Mouse (Mus musculus) frontal cortex, postnatal 10 days (tissue): ENCODE measurements around the gene Sphk1.

ENCODE experiments used
- DNase-seq, 2 experiments: peaks; one replicate each; pipeline ENCODE4 v3.0.0; 2022; ENCODE audit warnings: low spot score in 2 of 2, mixed read lengths in 1 of 2

The Sphk1 gene

GRCm38 (mm10) chr11:116538142-116538735 lies 7.5 kb downstream of the Sphk1 start:
- DNase-seq: no peak

GRCm38 (mm10) chr11:116541183-116541582 lies 10.5 kb downstream of the Sphk1 start:
- no peak for DNase-seq

DNA sequence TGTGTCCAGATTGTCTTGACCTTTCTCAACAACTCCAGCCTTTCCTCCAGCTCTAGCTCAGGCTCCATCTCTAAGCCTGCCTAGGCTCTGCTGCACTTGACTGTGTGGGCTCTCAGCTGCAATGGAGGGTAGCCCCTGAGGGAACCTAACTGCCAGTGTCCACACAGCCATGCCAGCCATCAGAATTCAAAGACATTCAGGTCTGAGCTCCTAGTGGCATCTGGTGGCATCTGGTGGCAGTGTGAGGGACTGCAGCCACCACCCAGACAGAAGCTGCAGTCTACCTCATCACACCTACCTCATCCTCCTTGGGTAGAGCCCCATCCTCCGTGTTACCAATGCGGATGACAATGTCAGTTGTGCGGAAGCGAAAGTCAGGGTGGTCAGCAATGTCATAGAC lies 12.4 kb downstream of the Sphk1 start:
- DNase-seq: no peak

DNA sequence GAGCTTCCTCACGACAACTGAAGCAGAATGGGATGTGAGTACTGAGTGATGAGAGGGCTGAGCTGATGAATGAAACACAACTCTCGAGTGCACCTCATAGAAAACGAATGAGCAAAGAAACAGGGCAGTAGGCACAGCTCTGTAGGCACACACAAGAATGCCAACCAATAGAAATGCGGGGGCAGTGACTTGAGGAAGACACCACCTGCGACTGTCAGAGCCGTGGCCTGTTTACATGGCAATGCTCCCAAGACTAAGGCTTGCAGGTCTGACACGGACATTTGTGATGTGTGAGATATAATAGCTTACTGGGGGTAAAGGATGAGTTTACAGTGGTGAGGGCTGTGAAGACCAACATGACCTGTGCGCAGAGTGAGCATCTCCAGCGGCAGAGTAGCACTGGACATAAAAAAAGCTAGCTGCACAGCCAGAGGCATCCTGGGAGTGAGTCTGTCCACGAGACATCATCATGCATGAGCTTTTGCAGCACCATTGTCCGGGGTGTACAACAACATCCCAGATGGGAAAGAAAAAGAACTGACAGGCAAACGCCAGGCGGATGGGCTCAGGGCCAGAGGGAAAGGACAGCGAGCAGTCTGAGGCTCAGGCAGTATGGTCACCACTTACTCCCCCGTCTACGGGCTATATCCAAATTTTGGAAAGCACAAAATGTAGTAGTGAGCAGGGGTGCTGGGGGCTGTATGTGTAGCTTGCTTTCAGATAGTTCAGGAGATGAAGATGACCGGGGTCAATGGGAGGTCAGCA lies 16.8 kb downstream of the Sphk1 start:
- no peak for DNase-seq

DNA sequence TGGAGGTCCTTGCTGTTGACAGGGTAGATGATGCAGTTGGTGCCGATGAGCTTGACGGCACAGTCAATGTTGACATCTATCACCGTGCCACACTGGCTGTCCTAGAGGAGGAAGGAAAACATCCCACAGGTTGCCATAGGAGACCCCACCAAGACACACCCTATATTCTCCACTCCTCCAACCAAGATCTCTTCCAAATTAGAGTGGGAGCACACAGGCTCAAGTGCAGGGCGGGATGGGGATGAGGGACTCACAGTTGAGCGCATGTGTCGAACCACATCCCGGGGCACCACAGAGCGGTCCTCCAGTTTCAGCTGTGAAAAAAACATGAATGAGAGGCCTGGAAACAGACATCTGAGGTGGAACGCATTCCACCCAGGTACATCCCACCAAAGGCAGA lies 18.1 kb downstream of the Sphk1 start:
- no peak for DNase-seq

- no peak for DNase-seq
These were observed 18.7 kb downstream of the Sphk1 start for GRCm38 (mm10) chr11:116549273-116550038.

GRCm38 (mm10) chr11:116550748-116551147 lies 20.0 kb downstream of the Sphk1 start:
- DNase-seq: no peak

GRCm38 (mm10) chr11:116552194-116552593 lies 21.5 kb downstream of the Sphk1 start:
- no peak for DNase-seq

GRCm38 (mm10) chr11:116554171-116554878 lies 23.6 kb downstream of the Sphk1 start:
- DNase-seq: no peak

- no peak for DNase-seq
These were observed 24.8 kb downstream of the Sphk1 start for GRCm38 (mm10) chr11:116555572-116555971.

- no peak for DNase-seq
These were observed 25.6 kb downstream of the Sphk1 start for GRCm38 (mm10) chr11:116556308-116556707.

DNA sequence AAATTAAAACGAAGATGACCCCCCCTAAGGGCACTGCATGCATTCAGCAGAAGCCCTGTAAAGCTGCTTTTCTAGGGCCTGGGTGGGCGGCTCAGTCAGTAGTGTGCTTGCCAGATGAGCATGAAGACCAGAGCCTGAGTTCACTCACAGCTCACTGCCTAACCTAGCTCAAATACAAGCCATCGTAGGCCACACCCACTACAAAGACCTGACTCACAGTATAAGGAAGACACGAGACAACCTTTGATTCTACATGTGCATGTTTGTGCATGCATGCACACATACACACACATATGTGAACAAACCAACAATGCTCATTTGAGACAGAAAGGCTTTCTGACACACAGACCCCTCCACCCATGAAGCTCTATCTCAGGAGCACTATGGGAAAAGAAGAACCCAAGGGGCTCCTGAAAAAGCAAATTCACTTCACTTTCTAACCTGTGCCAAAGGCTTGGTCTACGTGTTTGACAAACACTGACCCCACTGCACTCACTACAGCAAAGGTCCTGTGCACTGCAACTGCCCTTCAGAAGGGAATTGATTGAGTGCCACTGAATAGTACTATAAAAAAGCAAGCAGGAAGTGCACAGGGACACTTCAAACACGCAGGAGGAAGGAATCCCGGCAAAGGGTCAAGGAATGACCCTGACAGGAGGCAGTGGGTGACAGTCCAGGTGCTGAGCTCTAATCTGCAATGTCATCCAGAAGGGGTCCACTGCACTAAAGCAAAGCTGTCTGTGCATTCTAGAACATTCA lies 34.7 kb downstream of the Sphk1 start:
- no peak for DNase-seq

GRCm38 (mm10) chr11:116567531-116567930 lies 36.8 kb downstream of the Sphk1 start:
- no peak for DNase-seq

DNA sequence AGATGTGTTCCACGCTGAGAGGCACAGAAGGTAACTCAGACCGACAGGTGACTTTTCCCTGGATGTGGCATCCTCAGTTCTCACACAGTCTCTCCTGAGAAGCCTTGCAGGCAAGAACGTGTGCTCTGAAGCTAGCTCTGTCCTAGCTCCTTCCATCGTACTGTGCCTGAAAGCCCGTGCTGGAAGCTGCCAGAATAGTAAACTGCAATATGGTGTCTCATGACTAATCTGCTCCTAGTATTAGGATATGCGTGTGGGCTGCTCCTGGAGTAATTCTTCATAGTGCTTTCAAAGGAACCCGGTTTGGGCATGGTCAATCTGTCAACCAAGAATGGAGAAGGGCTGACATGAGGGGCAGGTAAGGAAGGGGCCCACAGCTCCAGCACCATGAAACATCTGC lies 40.1 kb downstream of the Sphk1 start:
- no peak for DNase-seq

DNA sequence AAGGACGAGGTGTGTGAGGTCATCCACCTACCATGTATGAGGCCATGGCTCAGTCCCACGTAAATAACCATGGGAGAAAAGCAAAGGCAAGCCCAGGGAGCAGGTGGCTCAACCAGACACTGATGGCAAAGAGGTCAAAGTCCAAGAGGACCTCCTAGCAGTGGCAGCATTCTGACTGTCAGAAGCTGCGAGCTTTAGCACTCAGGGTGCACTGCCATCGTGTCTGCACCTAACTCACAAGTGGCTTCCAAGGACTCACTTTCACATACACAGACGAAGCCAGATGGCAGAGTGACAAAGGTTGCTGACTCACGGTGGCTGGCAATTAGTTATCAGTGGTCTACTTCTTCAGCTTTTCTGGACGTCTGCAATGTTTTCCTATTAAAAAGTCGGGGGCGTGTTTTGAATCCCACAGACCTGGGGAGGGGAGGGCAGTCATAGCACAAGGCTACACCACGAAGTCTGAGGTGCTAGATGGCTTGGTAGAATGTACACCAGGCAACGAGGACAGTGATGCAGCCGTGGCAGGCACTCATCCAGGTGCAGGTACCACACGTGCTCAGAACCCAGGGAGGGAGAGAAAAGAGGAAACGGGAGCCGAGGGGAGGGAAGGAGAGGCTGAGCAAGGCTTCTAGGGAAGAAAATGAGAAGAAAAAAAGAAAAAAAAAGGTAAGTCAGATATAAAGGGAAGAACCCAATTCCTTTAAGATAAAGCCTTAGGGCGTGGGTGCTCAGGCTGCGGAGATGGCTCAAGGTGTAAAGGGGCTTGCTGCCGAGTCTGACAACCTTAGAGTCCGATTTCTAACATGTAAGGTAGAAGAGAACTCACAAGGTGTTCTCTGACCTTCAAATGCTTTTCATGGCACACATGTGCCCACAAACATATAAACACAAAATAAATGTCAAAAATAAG lies 41.3 kb downstream of the Sphk1 start:
- DNase-seq: no peak

GRCm38 (mm10) chr11:116572756-116573543 lies 42.2 kb downstream of the Sphk1 start:
- DNase-seq: no peak

GRCm38 (mm10) chr11:116574486-116574885 lies 43.8 kb downstream of the Sphk1 start:
- DNase-seq: no peak

DNA sequence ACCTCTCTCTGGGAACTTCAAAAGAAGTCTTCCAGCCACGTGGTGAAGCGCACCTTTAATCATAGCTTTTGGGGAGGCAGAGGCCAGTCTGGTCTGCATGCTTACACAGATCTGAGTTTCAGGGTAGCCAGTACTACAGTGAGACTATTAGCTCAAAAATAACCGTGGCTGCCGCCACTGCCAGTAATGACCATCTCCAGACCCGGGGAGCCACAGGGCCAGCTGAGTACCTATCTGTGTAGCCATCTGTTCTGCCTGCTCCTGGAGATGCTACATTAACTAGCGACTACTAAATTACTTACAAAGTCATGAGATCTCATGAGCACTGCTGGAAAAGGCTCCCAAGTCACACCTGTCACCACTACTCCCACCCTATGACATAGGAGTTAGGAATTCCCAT lies 44.3 kb downstream of the Sphk1 start:
- no peak for DNase-seq

DNA sequence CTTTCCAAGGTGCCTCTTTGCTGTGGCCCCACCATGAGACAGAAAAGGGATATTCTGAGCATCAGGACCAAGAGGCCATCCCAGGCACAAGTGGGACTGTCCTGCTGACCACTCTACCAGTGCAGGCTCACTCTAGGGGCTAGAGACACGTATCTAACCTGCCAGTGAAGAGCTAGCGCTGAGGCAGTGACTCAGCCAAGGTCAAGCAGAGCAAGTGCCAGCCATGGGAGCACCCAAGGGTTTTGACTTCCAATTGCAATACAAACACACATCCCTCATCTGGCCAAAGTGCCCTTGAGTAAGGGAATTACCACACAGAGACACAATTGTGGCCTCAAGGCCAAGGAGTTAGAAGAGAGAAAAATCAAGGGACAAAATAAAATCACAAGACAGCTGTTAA lies 44.7 kb downstream of the Sphk1 start:
- no peak for DNase-seq

DNA sequence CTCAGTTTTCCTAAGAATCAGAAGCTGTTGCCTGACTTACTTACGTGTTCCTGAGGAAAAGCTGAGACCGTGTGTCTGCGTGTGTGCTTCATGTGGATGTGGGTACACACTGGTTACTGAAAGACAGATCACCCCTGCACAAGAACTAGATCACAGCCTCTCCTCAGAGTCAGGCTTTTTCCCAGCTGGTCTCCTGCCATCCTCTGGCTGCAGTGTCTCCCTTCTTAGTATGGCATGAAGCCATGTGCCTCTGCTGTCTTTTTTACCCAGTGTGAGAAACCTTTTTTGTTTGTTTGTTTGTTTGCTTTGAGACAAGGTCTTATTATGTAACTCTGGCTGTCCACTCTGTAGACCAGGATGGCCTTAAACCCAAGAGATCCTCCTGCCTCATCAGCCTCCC lies 48.6 kb downstream of the Sphk1 start:
- no peak for DNase-seq
